Mouse (Mus musculus): ENCODE measurements around the gene Sgpp2. TPM values are rescaled to one million over a fixed set of nuclear protein-coding genes. Genes with fewer than 3 reads are reported as not detected.

Gene Sgpp2
- polyA plus RNA-seq (2012; rRNA removed): 0.02 and 0.03 TPM in 2 replicates

GRCm38 (mm10) chr1:78310021-78310752 lies at the start of gene Sgpp2:
Sgpp2 (plus strand) TSS chr1:78310345.

Other genes with a start within 250 kb of the Sgpp2 start
- 0.02 TPM in 1 of 2 replicates, not detected in the other for gene Pax3, start 113.2 kb upstream of the Sgpp2 start, polyA plus RNA-seq (2012; rRNA removed)
- 44.0 and 45.4 TPM in 2 replicates for gene Farsb, start 178.6 kb downstream of the Sgpp2 start, polyA plus RNA-seq (2012; rRNA removed)
- gene Mogat1, start 200.6 kb downstream of the Sgpp2 start, polyA plus RNA-seq (2012; rRNA removed): not detected in 2 replicates
- not detected in 2 replicates for gene BC035947, start 201.8 kb downstream of the Sgpp2 start, polyA plus RNA-seq (2012; rRNA removed)